Comparison of ENCODE assay signal across 11 mouse cellular contexts in the genomic region with DNA sequence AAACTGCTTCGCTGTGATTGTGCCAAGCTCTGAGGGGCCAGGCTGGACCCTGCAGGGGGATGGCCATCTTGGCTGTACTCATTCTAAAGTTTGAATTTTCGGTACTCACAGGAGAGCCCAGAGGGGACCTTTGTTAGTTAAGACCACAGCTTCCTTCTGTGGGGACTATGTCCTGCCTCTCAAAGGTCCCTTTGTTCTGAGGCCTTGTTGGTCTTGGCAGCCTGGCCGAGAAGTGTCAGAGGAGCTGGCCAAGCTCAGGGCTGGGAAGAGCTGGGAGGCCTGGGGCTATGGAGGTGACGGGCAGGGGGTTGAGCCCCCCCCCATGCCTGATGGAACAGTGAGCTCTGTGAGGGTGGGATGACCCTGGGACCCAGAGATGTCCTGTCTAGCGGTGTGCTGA. TPM values are rescaled to one million over a fixed set of nuclear protein-coding genes. Genes with fewer than 3 reads are reported as not detected.
A peak's percentile ranks its signal among the peaks of the same experiment; 100 is the strongest.
DNase-seq lines count a peak whose midpoint lies in the region; ATAC-seq lines count a peak whose summit lies in the region.
"Had no signal": no experiment of that assay in that cellular context is flagged by ENCODE, and none has a peak within 500 bp of the region (broad histone marks: within the 10 kb centered on the region; RNA-seq: fewer than 3 reads in every experiment).

No protein-coding gene starts in this region.

- intact Hi-C loops in left cerebral cortex, postnatal 10 days (cut with DNase I) = no loop called here
- intact Hi-C loops in left cerebral cortex, postnatal 14 days (cut with DNase I) = no loop called here

- ATAC-seq in embryonic facial prominence, embryonic 14.5 days (ENCODE audit: low read depth) = 0 out of 2 replicates have a peak, but pooled peaks have one; percentile 5
- no peak for ATAC-seq in hindbrain, embryonic 12.5 days (ENCODE audit: low FRiP score)
- no peak for ATAC-seq in neural tube, embryonic 12.5 days (ENCODE audit: low FRiP score, low read depth)

- H3K4me3 ChIP-seq in embryonic facial prominence, embryonic 14.5 days (ENCODE audit: low read depth, low read length) = no peak overlapping the region
- H3K4me3 ChIP-seq in hindbrain, embryonic 12.5 days = no peak overlapping the region
- H3K4me3 ChIP-seq in neural tube, embryonic 12.5 days = no peak overlapping the region

- 0 out of 2 replicates have a peak overlapping the region, but pooled peaks have one; percentile 3 for H3K9ac ChIP-seq in embryonic facial prominence, embryonic 14.5 days (ENCODE audit: low read depth, low read length)
- H3K9ac ChIP-seq in hindbrain, embryonic 12.5 days = no peak overlapping the region
- H3K9ac ChIP-seq in neural tube, embryonic 12.5 days = 0 out of 2 replicates have a peak overlapping the region, but pooled peaks have one; percentile 38

- peak overlapping the region; percentile 73 for H3K27ac ChIP-seq in embryonic facial prominence, embryonic 14.5 days (replicated peaks; ENCODE audit: low read depth, low read length)
- H3K27ac ChIP-seq in hindbrain, embryonic 12.5 days = peak overlapping the region; percentile 55; the same call in 1 of the 2 replicates
- no peak overlapping the region for H3K27ac ChIP-seq in neural tube, embryonic 12.5 days

- 42% methylated on average over 5 of the region's 5 CpGs for WGBS in embryonic facial prominence, embryonic 14.5 days
- WGBS in hindbrain, embryonic 12.5 days = 44% methylated on average over 5 of the region's 5 CpGs
- 51% methylated on average over 5 of the region's 5 CpGs for WGBS in neural tube, embryonic 12.5 days

- H3K36me3 ChIP-seq in embryonic facial prominence, embryonic 14.5 days (ENCODE audit: control insufficient read depth, insufficient read depth, low read length) = no peaks in the 10 kb centered on the region
- H3K36me3 ChIP-seq in hindbrain, embryonic 12.5 days = no peaks in the 10 kb centered on the region
- H3K36me3 ChIP-seq in neural tube, embryonic 12.5 days = no peaks in the 10 kb centered on the region

- H3K27me3 ChIP-seq in embryonic facial prominence, embryonic 14.5 days (replicated peaks; ENCODE audit: control insufficient read depth, insufficient read depth, low read length) = no peaks in the 10 kb centered on the region
- no peaks in the 10 kb centered on the region for H3K27me3 ChIP-seq in hindbrain, embryonic 12.5 days
- no peaks in the 10 kb centered on the region for H3K27me3 ChIP-seq in neural tube, embryonic 12.5 days (replicated peaks)

- no peak overlapping the region for H3K4me2 ChIP-seq in embryonic facial prominence, embryonic 14.5 days (ENCODE audit: low read depth, low read length)
- H3K4me2 ChIP-seq in hindbrain, embryonic 12.5 days (replicated peaks) = no peak overlapping the region
- H3K4me2 ChIP-seq in neural tube, embryonic 12.5 days (replicated peaks) = no peak overlapping the region

- DNase-seq in left cerebral cortex, postnatal 10 days (ENCODE audit: extremely low spot score in 1 of 2, low spot score in 2 of 2) = peak; percentile 38 to 68
- no peak for DNase-seq in left cerebral cortex, postnatal 14 days (ENCODE audit: low spot score in 2 of 2)
- DNase-seq in embryonic facial prominence, embryonic 14.5 days (ENCODE audit: low spot score) = peak; percentile 64
- no peak for DNase-seq in adrenal gland, postnatal 10 days
- DNase-seq in thymus, postnatal 25 days = no peak
- DNase-seq: gastrocnemius, postnatal 10 days; right cerebral cortex, postnatal 14 days; thymus, postnatal 14 days had no signal

- H3K9me3 ChIP-seq in embryonic facial prominence, embryonic 14.5 days (ENCODE audit: control insufficient read depth, low read length) = no peaks in the 10 kb centered on the region
- H3K9me3 ChIP-seq in hindbrain, embryonic 12.5 days (replicated peaks) = no peaks in the 10 kb centered on the region
- no peaks in the 10 kb centered on the region for H3K9me3 ChIP-seq in neural tube, embryonic 12.5 days

- H3K4me1 ChIP-seq in embryonic facial prominence, embryonic 14.5 days (ENCODE audit: control insufficient read depth, insufficient read depth, low read length) = peaks cover 18% of the 10 kb centered on the region
- H3K4me1 ChIP-seq in hindbrain, embryonic 12.5 days = peaks cover 21% of the 10 kb centered on the region
- peaks cover 24% of the 10 kb centered on the region for H3K4me1 ChIP-seq in neural tube, embryonic 12.5 days

RNA-seq across cellular contexts. Expression of gene Tent5b, which starts 36.8 kb away (rescaled TPM):
- total RNA-seq in left cerebral cortex, postnatal 10 days (2021) = not detected
- total RNA-seq in left cerebral cortex, postnatal 14 days (2021) = not detected
- 1.4 and 2.8 TPM in 2 replicates for polyA plus RNA-seq in embryonic facial prominence, embryonic 14.5 days (2014; fragmentation: Nextera tagmentation; extraction: Ambion mirVana)
- polyA plus RNA-seq in hindbrain, embryonic 12.5 days (2016; fragmentation: Nextera tagmentation; extraction: Ambion mirVana) = 1.0 and 1.5 TPM in 2 replicates
- 0.29 and 0.66 TPM in 2 replicates for polyA plus RNA-seq in neural tube, embryonic 12.5 days (2016; fragmentation: Nextera tagmentation; extraction: Ambion mirVana)
- 1 to 10 TPM in 1 of 2 experiments, under 1 TPM in 1; 0.58 to 1.2 TPM for total RNA-seq in adrenal gland, postnatal 10 days (2021)
- total RNA-seq: common myeloid progenitor, adult 5-6 weeks had no signal

RNA-seq across cellular contexts. Expression of gene Trnp1, which starts 55.3 kb away (rescaled TPM):
- 100 to 1,000 TPM; 114 to 119 TPM for total RNA-seq in left cerebral cortex, postnatal 10 days (2021)
- total RNA-seq in left cerebral cortex, postnatal 14 days (2021) = 100 to 1,000 TPM; 150 to 170 TPM
- polyA plus RNA-seq in embryonic facial prominence, embryonic 14.5 days (2014; fragmentation: Nextera tagmentation; extraction: Ambion mirVana) = 9.0 TPM in 2 replicates
- 4.3 and 4.8 TPM in 2 replicates for polyA plus RNA-seq in hindbrain, embryonic 12.5 days (2016; fragmentation: Nextera tagmentation; extraction: Ambion mirVana)
- polyA plus RNA-seq in neural tube, embryonic 12.5 days (2016; fragmentation: Nextera tagmentation; extraction: Ambion mirVana) = 2.5 and 3.7 TPM in 2 replicates
- total RNA-seq in adrenal gland, postnatal 10 days (2021) = 1 to 10 TPM; 6.2 to 9.3 TPM
- total RNA-seq: common myeloid progenitor, adult 5-6 weeks had no signal

Comparison
In these comparisons a context has a peak if more than half of its experiments do, and no peak if none do; other contexts are left out.
1. DNase-seq: peak in left cerebral cortex, postnatal 10 days (2 of 2) and embryonic facial prominence, embryonic 14.5 days (single experiment); none in left cerebral cortex, postnatal 14 days (0 of 2), adrenal gland, postnatal 10 days (single experiment) and thymus, postnatal 25 days (single experiment).
2. RNA of gene Trnp1, which starts 55.3 kb away (total RNA-seq): 150 to 170 TPM in left cerebral cortex, postnatal 14 days and 114 to 119 TPM in left cerebral cortex, postnatal 10 days; 6.2 to 9.3 TPM in adrenal gland, postnatal 10 days; every median in the first group is over 10 times any median in the second.